25 mouse cellular contexts compared by ENCODE assay signal in genomic region chr2:126286420-126286819, GRCm38 (mm10).
"Had no signal": no experiment of that assay in that cellular context is flagged by ENCODE, and none has a peak within 500 bp of the region (broad histone marks: within the 10 kb centered on the region; RNA-seq: fewer than 3 reads in every experiment).

No protein-coding gene starts in this region.

- H3K4me3 ChIP-seq: heart, embryonic 13.5 days; heart, embryonic 15.5 days; hindbrain, embryonic 13.5 days; hindbrain, embryonic 15.5 days; kidney, embryonic 15.5 days; left cerebral cortex, adult 2 months; limb, embryonic 13.5 days; liver, embryonic 13.5 days; liver, embryonic 15.5 days had no signal

- ATAC-seq: hindbrain, postnatal 0 days; intestine, embryonic 16.5 days had no signal

- DNase-seq: gastrocnemius, postnatal 14 days; gastrocnemius, postnatal 36 days; heart, adult 18-20 months; heart, postnatal 14 days; heart, postnatal 36 days; kidney, adult 11 months; kidney, adult 2 months; kidney, adult 9 months; kidney, postnatal 14 days; kidney, postnatal 36 days; liver; liver, embryonic 13.5 days had no signal

- H3K27ac ChIP-seq: heart, embryonic 13.5 days; heart, embryonic 15.5 days; hindbrain, embryonic 13.5 days; hindbrain, embryonic 15.5 days; hindbrain, postnatal 0 days; kidney, embryonic 15.5 days; kidney, postnatal 0 days; left cerebral cortex, adult 2 months; limb, embryonic 13.5 days; liver, embryonic 13.5 days; liver, embryonic 15.5 days had no signal

- H3K27me3 ChIP-seq: hindbrain, embryonic 13.5 days; hindbrain, embryonic 15.5 days; kidney, embryonic 15.5 days; limb, embryonic 13.5 days; liver, embryonic 13.5 days; liver, embryonic 15.5 days had no signal

- H3K36me3 ChIP-seq: heart, embryonic 13.5 days; heart, embryonic 15.5 days; hindbrain, embryonic 13.5 days; hindbrain, embryonic 15.5 days; kidney, embryonic 15.5 days; limb, embryonic 13.5 days; liver, embryonic 13.5 days; liver, embryonic 15.5 days had no signal

- H3K4me1 ChIP-seq: heart, embryonic 13.5 days; heart, embryonic 15.5 days; hindbrain, embryonic 13.5 days; hindbrain, embryonic 15.5 days; kidney, embryonic 15.5 days; liver, embryonic 13.5 days; liver, embryonic 15.5 days had no signal

- H3K9ac ChIP-seq: heart, embryonic 13.5 days; heart, embryonic 15.5 days; hindbrain, embryonic 13.5 days; hindbrain, embryonic 15.5 days; kidney, embryonic 15.5 days; limb, embryonic 13.5 days; liver, embryonic 13.5 days; liver, embryonic 15.5 days had no signal

- H3K9me3 ChIP-seq: heart, embryonic 13.5 days; heart, embryonic 15.5 days; hindbrain, embryonic 13.5 days; hindbrain, embryonic 15.5 days; kidney, embryonic 15.5 days; limb, embryonic 13.5 days; liver, embryonic 13.5 days; liver, embryonic 15.5 days had no signal

- H3K4me2 ChIP-seq: heart, embryonic 11.5 days; heart, embryonic 13.5 days; heart, embryonic 15.5 days; hindbrain, embryonic 13.5 days; hindbrain, embryonic 15.5 days; kidney, embryonic 15.5 days; limb, embryonic 13.5 days; liver, embryonic 11.5 days; liver, embryonic 13.5 days; liver, embryonic 15.5 days had no signal
